Mouse (Mus musculus): ENCODE measurements around the gene Cd300c.

- no peak for TF ChIP-seq POLR2A (IDR thresholded peaks at IDR 0.05; ENCODE audit: control insufficient read depth, low read depth, low read length)
- no peak for TF ChIP-seq CTCF (IDR thresholded peaks at IDR 0.05; ENCODE audit: control insufficient read depth, insufficient read depth, insufficient replicate concordance, low read depth, low read length)
Measured at GRCm38 (mm10) chr11:114972726-114973125, 3.8 kb upstream of the Cd300c start.

Measured in testis, adult 2 months (tissue).